Mouse (Mus musculus) forebrain, embryonic 16.5 days (tissue): ENCODE results near the gene Otud7b. TPM values are rescaled to one million over a fixed set of nuclear protein-coding genes. Genes with fewer than 3 reads are reported as not detected.

Experiments used
- ATAC-seq: fragments of 200-750 bp; cut with Nextera tagmentation; 2 replicates; pipeline ENCODE4 v1.8.0; 2017; ENCODE audit warnings: mild to moderate bottlenecking, moderate library complexity
- H3K27ac ChIP-seq: fragments of 300-500 bp; sonication (generic); 2 replicates; pipeline ENCODE4 v1.5.1; 2014; ENCODE audit warnings: low read length, control low read depth
- H3K27me3 ChIP-seq: fragments of 300-500 bp; sonication (generic); replicated peaks from 2 replicates; pipeline ENCODE4 v1.6.1; 2014; ENCODE audit warnings: low read length; ENCODE audit not compliant: control insufficient read depth, insufficient read depth
- H3K36me3 ChIP-seq: fragments of 300-500 bp; sonication (generic); 2 replicates; pipeline ENCODE4 v1.6.1; 2014; ENCODE audit not compliant: control insufficient read depth, insufficient read depth
- H3K4me1 ChIP-seq: fragments of 300-500 bp; sonication (generic); replicated peaks from 2 replicates; pipeline ENCODE4 v1.6.1; 2014; ENCODE audit warnings: low read length; ENCODE audit not compliant: control insufficient read depth, insufficient read depth
- H3K4me2 ChIP-seq: fragments of 300-500 bp; sonication (generic); 2 replicates; pipeline ENCODE4 v1.6.1; 2014; ENCODE audit warnings: mild to moderate bottlenecking, low read length, control low read depth
- H3K4me3 ChIP-seq: fragments of 300-500 bp; sonication (generic); replicated peaks from 2 replicates; pipeline ENCODE4 v1.5.1; 2014; ENCODE audit warnings: mild to moderate bottlenecking, low read length, control low read depth
- H3K9ac ChIP-seq: fragments of 300-500 bp; sonication (generic); replicated peaks from 2 replicates; pipeline ENCODE4 v1.6.1; 2014; ENCODE audit warnings: low read depth, low read length, control low read depth
- H3K9me3 ChIP-seq: fragments of 300-500 bp; sonication (generic); 2 replicates; pipeline ENCODE4 v1.6.1; 2016; ENCODE audit warnings: low read length; ENCODE audit not compliant: control insufficient read depth
- whole genome bisulfite sequencing: fragments of 180-500 bp; shearing (Covaris S2); extraction: QIAGEN DNeasy Blood & Tissue Kit; methylation state at CpG from one replicate; pipeline ENCODE4 v1.1.7; 2014; 5-methylcytosine and 5-hydroxymethylcytosine counted together
- polyA plus RNA-seq: library from polyadenylated mRNA; unstranded; fragments of >200 nt; fragmentation: Nextera tagmentation; extraction: Ambion mirVana; gene quantifications from 2 replicates; pipeline ENCODE4 v1.2.1, GENCODE M21; 2015

The Otud7b gene
- polyA plus RNA-seq, 1 experiment from 2014 or later = 8.8 TPM

DNA sequence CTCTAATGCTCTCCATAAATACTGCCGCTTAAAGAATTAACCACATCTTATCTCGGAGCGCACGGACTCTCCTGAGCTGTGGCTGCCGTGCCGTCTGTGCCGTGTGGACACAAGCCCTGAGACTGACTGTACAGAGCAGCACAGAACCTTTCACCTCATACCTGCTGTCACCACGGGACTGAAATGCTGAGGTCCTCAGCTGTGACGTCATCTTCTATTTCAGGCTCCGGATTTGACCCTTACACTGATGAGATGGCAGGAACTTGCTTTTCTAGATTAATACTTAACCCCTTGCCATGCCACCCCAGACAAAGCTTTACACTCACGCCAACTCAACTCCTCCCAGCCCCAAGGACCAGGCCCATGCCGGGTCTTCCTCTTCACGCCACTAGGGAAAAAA is 10.1 kb upstream of the Otud7b start:
- WGBS = 91% methylated on average over 13 of the region's 13 CpGs
- H3K4me2 ChIP-seq = no peak overlapping the region
- no peaks in the 10 kb centered on the region for H3K4me1 ChIP-seq
- H3K9me3 ChIP-seq = no peaks in the 10 kb centered on the region
- no peak overlapping the region for H3K4me3 ChIP-seq
- ATAC-seq = no peak
- H3K27me3 ChIP-seq = no peaks in the 10 kb centered on the region
- no peak overlapping the region for H3K9ac ChIP-seq
- no peak overlapping the region for H3K27ac ChIP-seq
- H3K36me3 ChIP-seq = no peaks in the 10 kb centered on the region

DNA sequence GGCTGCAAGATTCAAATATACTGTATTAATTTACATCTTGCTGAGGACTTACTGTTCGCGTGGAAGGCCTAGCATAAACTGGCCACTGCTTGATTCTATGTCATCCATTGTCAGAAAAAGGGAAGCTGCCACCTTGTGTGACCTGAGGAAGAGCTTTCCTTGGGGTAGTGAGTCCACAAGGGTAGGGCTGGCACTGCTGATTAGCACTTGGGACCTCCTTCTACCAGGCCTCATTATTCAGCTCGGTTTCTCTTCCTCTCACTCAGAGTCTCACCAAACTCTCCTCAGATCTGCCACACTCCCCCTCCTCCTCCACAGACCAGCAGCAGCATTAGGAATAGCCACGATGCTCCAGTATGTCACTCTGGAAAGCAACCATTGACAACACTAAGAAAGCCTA is 6.2 kb upstream of the Otud7b start:
- Histone ChIP-seq H3K9me3 (no peaks in the 10 kb centered on the region), H3K36me3 (no peaks in the 10 kb centered on the region), H3K27ac (no peak overlapping the region), H3K4me2 (no peak overlapping the region), H3K27me3 (no peaks in the 10 kb centered on the region), H3K4me3 (no peak overlapping the region), H3K4me1 (peaks cover 7% of the 10 kb centered on the region; the same call in 1 of the 2 replicates), H3K9ac (no peak overlapping the region)
- WGBS = 68% methylated on average over 4 of the region's 4 CpGs
- ATAC-seq = no peak

DNA sequence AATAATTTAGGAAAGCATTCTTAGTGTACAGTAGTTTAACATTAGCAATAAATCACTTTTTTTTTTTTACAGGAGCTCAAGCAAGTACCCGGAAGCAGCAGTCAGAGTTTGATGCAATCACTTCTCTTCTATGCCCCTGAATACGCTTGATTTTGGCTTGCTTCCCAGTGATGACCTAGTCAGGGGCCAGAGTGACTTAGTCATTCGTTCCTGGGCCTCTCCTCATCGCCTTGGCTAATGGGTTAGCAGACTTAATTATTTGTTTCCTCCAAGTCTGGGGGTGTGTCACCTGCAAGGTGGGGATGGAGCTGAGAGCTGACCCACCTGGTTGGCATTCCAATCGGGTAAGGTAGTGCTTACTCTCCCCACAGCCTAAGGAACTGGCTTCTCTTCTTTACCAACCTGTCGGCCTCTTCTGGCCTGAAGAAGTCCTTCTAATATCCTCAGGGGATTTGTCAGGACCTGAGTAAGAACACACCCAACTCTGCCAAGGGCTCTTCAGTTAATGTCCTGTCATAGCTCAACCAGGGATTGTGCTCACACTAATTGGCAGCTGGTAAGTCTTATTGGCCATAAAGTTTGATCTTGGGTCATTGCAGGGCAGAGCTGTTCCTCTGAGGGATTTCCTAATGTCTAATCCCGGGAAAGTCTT is 5.6 kb upstream of the Otud7b start:
- H3K9me3 ChIP-seq = no peaks in the 10 kb centered on the region
- WGBS = 54% methylated on average over 7 of the region's 7 CpGs
- no peaks in the 10 kb centered on the region for H3K27me3 ChIP-seq
- no peak for ATAC-seq
- no peak overlapping the region for H3K4me3 ChIP-seq
- no peaks in the 10 kb centered on the region for H3K36me3 ChIP-seq
- no peak overlapping the region for H3K27ac ChIP-seq
- H3K4me1 ChIP-seq = peaks cover 7% of the 10 kb centered on the region; the same call in 1 of the 2 replicates
- no peak overlapping the region for H3K9ac ChIP-seq
- H3K4me2 ChIP-seq = no peak overlapping the region

DNA sequence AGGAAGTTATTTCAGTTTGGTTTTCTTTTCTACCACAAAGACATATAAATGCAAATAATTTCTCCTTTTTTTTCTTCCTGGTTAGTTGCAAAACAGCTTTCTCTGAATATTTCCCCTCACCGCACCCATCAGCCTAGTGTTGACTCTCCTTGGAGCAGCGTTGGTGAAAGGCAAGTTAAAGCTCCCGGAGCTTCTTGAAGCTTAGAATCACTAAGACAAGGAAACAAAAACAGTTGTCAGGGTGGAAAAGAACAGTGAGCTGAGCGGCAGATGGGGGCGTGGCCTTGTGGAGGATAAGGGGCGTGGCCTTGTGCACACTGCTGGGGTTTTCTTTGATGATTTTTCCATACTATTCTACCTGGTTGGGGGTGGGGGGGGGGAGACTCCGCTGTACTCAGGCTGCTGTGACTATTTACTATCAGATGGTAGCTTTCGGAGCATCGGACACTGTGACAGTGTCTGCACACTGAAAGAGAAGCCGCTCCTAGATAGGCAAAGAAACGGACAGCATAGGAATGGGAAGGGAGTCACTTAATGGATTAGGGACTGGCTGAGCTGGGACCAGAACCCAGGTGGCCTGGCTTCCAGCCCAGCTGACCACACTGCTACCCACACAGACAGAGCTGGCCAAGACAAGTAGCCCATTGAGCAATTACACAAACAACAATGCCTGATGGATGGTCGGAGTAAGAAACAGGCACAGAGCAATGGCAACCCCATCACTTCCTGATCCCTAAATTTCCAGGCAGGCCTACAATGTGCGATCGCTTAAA is 2.0 kb upstream of the Otud7b start:
- H3K4me1 ChIP-seq = peaks cover 15% of the 10 kb centered on the region
- H3K27ac ChIP-seq = no peak overlapping the region
- peak overlapping the region; percentile 51 for H3K4me2 ChIP-seq
- peak overlapping the region; percentile 25; the same call in 1 of the 2 replicates for H3K9ac ChIP-seq
- H3K27me3 ChIP-seq = no peaks in the 10 kb centered on the region
- H3K4me3 ChIP-seq = peak overlapping the region; percentile 20
- 14% methylated on average over 14 of the region's 14 CpGs for WGBS
- no peaks in the 10 kb centered on the region for H3K36me3 ChIP-seq
- no peaks in the 10 kb centered on the region for H3K9me3 ChIP-seq
- ATAC-seq = peak; percentile 29

DNA sequence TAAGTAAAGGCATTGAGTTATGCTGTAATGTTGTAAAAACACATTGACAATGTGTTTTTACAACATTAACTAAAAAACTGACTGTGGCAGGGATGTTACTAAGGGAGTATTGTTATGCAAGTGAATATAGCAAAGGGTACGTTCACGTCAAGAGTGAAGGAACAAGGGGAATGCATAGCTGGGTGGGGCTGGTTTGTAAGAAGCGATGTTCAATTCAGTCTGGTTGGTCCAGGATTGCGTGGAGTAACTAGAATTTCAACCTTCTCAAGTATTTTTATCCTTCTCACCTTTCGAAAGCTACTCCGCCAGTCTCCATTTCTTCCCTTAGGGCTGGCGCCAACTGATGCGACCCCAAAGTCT is 446 bp upstream of the Otud7b start:
- Histone ChIP-seq H3K36me3 (no peaks in the 10 kb centered on the region), H3K9me3 (no peaks in the 10 kb centered on the region), H3K4me1 (peaks cover 15% of the 10 kb centered on the region), H3K27ac (0 out of 2 replicates have a peak overlapping the region, but pooled peaks have one; percentile 37), H3K4me2 (peak overlapping the region; percentile 58), H3K4me3 (peak overlapping the region; percentile 88), H3K27me3 (no peaks in the 10 kb centered on the region), H3K9ac (peak overlapping the region; percentile 92)
- under 1% methylated on average over 8 of the region's 8 CpGs for WGBS
- peak; percentile 41 for ATAC-seq

DNA sequence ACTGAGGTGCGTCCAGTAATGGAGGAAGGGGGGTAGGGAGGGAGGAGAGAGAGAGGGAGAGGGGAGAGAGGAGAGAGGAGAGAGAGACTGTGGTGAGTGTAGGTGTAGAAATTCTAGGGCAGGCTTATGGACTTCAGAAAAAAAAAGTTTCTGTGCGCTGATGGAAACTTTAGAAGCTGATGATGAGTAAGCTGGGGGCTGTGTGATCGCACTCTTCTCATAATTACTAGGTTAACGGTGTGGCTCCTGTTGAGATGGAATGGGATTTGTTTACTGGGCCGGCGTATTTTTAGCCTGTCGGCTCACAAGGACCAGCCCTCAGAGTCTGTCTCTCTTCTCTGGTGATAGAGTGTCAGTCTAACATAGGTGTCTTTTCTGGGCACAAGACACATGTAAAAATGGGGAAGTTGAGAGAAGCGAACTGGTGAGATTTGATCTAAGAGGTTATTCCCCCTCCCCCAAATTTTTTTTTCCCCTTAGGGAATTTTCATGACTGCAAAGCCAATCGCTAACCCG is 963 bp downstream of the Otud7b start:
- no peaks in the 10 kb centered on the region for H3K9me3 ChIP-seq
- 9% methylated on average over 10 of the region's 10 CpGs for WGBS
- ATAC-seq = 0 out of 2 replicates have a peak, but pooled peaks have one; percentile 13
- H3K36me3 ChIP-seq = no peaks in the 10 kb centered on the region
- peak overlapping the region; percentile 88 for H3K4me3 ChIP-seq
- H3K4me2 ChIP-seq = peak overlapping the region; percentile 58
- no peak overlapping the region for H3K9ac ChIP-seq
- no peaks in the 10 kb centered on the region for H3K27me3 ChIP-seq
- peaks cover 15% of the 10 kb centered on the region for H3K4me1 ChIP-seq
- H3K27ac ChIP-seq = no peak overlapping the region

DNA sequence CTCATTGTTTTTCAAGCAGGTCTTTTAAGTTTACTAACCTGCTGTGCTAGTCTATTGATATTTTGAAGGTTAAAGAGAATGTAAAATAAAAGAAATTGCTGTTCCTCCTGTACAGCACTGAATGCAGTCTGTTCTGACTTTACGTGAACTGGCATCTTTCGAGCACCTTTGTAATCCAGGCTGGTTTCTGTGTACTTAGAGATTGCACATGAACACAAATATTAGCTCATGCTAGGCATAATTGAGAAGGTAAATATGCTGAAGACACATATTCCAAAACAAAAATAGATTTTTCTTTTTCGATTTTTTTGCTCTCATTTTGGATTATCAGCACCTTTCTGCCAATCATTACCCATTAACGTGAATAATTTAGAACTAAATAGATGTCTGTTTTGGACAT is 1.8 kb downstream of the Otud7b start:
- Histone ChIP-seq H3K9me3 (no peaks in the 10 kb centered on the region), H3K4me3 (no peak overlapping the region), H3K27ac (no peak overlapping the region), H3K27me3 (no peaks in the 10 kb centered on the region), H3K9ac (no peak overlapping the region), H3K4me2 (no peak overlapping the region), H3K4me1 (peaks cover 15% of the 10 kb centered on the region), H3K36me3 (no peaks in the 10 kb centered on the region)
- 91% methylated on average over 4 of the region's 4 CpGs for WGBS
- no peak for ATAC-seq

DNA sequence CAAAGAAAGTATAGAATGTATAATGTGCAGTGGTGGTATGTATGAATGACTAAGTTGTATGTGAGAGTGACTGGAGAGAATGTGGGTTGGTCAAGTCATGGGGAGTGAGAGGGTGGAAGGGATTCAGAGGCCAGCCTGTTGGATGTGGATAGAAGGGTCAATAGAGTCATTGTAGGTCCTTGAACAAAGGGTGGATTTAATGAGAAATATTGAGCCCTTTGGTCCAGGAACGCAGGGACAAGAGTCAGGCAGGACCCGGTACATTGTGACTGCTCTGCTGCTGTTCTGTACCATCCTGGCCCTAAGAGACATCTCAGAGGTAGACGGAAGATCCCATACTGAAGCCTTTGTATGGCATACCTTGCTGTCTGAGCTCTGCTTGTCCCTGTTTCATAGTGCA is 4.0 kb downstream of the Otud7b start:
- ATAC-seq = no peak
- Histone ChIP-seq H3K9ac (no peak overlapping the region), H3K27me3 (no peaks in the 10 kb centered on the region), H3K4me3 (no peak overlapping the region), H3K27ac (no peak overlapping the region), H3K4me2 (no peak overlapping the region), H3K4me1 (peaks cover 8% of the 10 kb centered on the region), H3K36me3 (no peaks in the 10 kb centered on the region), H3K9me3 (no peaks in the 10 kb centered on the region)
- 70% methylated on average over 3 of the region's 3 CpGs for WGBS

DNA sequence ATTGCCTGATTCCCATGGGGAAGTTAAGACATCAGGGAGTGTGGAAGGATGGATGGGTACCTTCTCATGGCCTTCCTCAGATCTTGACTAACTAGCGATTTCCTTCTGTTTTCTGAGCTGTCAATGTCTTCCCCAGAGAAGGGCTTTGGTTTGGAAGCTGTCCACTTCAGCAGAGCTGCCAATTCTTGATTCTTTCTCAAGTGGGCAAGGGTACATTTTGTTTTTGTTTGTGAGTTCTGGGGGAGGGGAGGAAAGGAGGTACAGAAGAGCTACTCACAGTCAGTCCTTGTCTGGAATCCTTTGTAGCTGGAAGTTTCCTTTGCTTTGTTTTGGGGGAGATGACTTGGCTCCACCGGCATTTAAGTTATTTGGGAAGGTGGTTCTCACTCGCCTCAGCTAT is 8.9 kb downstream of the Otud7b start:
- Histone ChIP-seq H3K4me1 (no peaks in the 10 kb centered on the region; the same call in 1 of the 2 replicates), H3K4me3 (no peak overlapping the region), H3K9me3 (no peaks in the 10 kb centered on the region), H3K9ac (no peak overlapping the region), H3K36me3 (no peaks in the 10 kb centered on the region), H3K4me2 (no peak overlapping the region), H3K27ac (no peak overlapping the region), H3K27me3 (no peaks in the 10 kb centered on the region)
- WGBS = 58% methylated on average over 3 of the region's 3 CpGs
- no peak for ATAC-seq
